Mouse (Mus musculus): ENCODE data around the gene Ppm1g.

DNA sequence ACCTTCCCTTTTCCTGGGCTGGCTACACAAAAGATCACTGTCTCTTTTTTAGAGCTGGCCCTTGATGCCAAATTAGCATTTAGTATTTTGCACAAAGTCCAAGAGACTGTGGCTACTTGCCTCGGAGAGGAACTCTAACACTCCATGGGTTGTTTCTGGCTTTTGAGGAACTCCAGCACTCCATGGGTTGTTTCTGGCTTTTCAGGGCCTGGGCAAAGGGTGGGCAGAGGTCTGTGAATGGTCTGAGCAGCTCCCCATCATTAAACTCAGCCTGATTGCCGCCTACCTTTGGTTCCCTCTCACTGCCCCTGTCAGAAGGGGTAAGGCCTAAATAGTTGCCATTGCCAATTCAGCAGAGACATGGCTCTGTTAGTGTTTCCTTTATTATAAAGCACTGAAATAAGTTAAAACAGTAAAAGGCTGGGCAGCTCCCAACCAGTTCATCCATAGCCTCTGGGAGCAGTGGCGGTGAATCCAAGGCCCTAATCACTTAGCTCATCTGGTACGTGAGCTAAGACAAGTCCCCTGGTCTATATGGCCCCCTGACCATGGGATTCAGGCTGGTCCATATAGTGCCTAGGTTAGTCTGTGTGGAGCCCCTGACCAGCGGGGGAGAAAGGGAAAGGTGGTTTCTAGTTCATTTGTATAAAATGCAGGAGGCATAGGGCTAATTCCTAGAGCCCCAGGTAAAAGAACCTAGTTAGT is 21.7 kb downstream of the Ppm1g start:
- TF ChIP-seq CTCF (IDR thresholded peaks at IDR 0.05; ENCODE audit: control insufficient read depth, insufficient read depth, insufficient replicate concordance, low read depth, low read length) (no peak), POLR2A (IDR thresholded peaks at IDR 0.05; ENCODE audit: control insufficient read depth, low read depth, low read length) (no peak)
